Mouse (Mus musculus) liver, postnatal 0 days (tissue): ENCODE measurements at regions not wholly inside any gene's neighbourhood (a gene's known extent, or its start where the extent isn't known, plus 50 kb on each side); places are given as distances from the start of the nearest gene placed in this dataset.

Source experiments
- ATAC-seq: fragments of 200-750 bp; cut with Nextera tagmentation; 2 replicates; pipeline ENCODE4 v1.8.0; 2017; ENCODE audit warnings: mild to moderate bottlenecking, moderate library complexity
- DNase-seq: peaks from one replicate; pipeline ENCODE4 v3.0.0-alpha.2; 2016
- H3K27ac ChIP-seq: fragments of 300-500 bp; sonication (generic); 2 replicates; pipeline ENCODE4 v1.5.1; 2014; ENCODE audit warnings: antibody characterized with exemption, moderate library complexity, mild to moderate bottlenecking, low read depth
- H3K27me3 ChIP-seq: fragments of 300-500 bp; sonication (generic); 2 replicates; pipeline ENCODE4 v1.6.1; 2014; ENCODE audit warnings: low read length, control low read depth, mixed read lengths; ENCODE audit not compliant: insufficient read depth
- H3K36me3 ChIP-seq: fragments of 300-500 bp; sonication (generic); replicated peaks from 2 replicates; pipeline ENCODE4 v1.6.1; 2014; ENCODE audit warnings: mild to moderate bottlenecking, control low read depth, low read length, moderate library complexity, mixed read lengths; ENCODE audit not compliant: insufficient read depth
- H3K4me1 ChIP-seq: fragments of 300-500 bp; sonication (generic); 2 replicates; pipeline ENCODE4 v1.6.1; 2014; ENCODE audit warnings: antibody characterized with exemption, mild to moderate bottlenecking, control low read depth; ENCODE audit not compliant: insufficient read depth
- H3K4me2 ChIP-seq: fragments of 300-500 bp; sonication (generic); 2 replicates; pipeline ENCODE4 v1.6.1; 2014; ENCODE audit warnings: low read depth, mild to moderate bottlenecking, low read length, moderate library complexity, mixed read lengths
- H3K4me3 ChIP-seq: fragments of 300-500 bp; sonication (generic); 2 replicates; pipeline ENCODE4 v1.5.1; 2014; ENCODE audit warnings: low read depth, low read length
- H3K9ac ChIP-seq: fragments of 300-500 bp; sonication (generic); replicated peaks from 2 replicates; pipeline ENCODE4 v1.6.1; 2014; ENCODE audit warnings: mild to moderate bottlenecking, moderate library complexity
- H3K9me3 ChIP-seq: fragments of 300-500 bp; sonication (generic); 2 replicates; pipeline ENCODE4 v1.6.1; 2016; ENCODE audit warnings: mild to moderate bottlenecking, control low read depth, low read length, mixed read lengths
- CTCF ChIP-seq: sonication (generic); IDR thresholded peaks from 2 replicates; pipeline ENCODE4 v1.5.1; 2016; ENCODE audit warnings: antibody characterized with exemption, low read depth
- EP300 ChIP-seq: IDR thresholded peaks from 2 replicates; pipeline ENCODE4 v1.6.1; 2016; ENCODE audit warnings: antibody characterized with exemption, low read depth, mild to moderate bottlenecking
- WGBS: fragments of 180-500 bp; shearing (Covaris S2); extraction: QIAGEN DNeasy Blood & Tissue Kit; methylation state at CpG from one replicate; pipeline ENCODE4 v1.1.7; 2014; ENCODE audit not compliant: insufficient replicate concordance; 5-methylcytosine and 5-hydroxymethylcytosine counted together

DNA sequence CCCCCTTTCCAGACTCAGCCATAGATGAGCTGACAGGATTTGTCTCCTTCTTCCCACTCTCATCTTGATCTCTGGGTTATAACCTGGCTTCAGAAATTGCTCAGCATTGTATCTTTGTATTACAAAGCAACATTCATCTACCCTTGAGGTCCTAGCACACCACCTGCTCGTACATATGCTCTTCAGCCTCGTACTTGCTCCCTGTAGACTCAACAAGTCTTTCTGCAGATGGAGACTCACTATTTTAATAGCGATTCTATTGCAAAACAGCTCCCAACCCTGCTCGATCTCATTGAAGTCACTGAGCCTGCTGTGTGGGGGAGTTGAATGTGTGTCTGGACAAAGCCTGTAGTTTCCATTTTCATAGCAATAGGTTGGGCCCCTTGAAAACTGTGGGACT, 535.2 kb upstream of the Auts2 start:
- Histone ChIP-seq H3K27me3 (no peaks in the 10 kb centered on the region), H3K4me1 (no peaks in the 10 kb centered on the region), H3K4me3 (no peak overlapping the region), H3K4me2 (no peak overlapping the region), H3K36me3 (no peaks in the 10 kb centered on the region), H3K9me3 (no peaks in the 10 kb centered on the region), H3K27ac (no peak overlapping the region), H3K9ac (no peak overlapping the region)
- TF ChIP-seq CTCF (no peak), EP300 (no peak)
- DNase-seq (no peak), ATAC-seq (no peak)
- WGBS: 61% methylated on average over 4 of the region's 4 CpGs

DNA sequence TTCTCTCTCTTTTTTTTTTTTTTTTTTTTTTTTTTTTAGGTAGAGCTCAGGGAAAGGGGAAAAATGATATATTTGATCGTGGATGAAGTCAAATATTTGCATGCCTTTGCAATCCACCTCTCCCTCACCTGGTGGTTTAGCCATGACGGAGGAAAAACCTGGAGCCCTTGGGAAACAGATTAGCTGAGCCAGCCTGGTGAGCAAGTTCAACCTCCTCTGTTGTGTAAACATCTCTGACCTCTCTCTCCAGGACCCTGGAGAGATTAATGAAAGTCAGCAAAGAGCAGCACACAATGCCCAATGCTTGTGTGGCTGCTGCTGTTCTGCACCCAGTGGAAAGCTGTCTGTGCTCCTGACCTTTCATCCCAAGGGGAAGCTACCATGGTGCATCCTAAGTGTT, 530.2 kb upstream of the Auts2 start:
- H3K4me1 ChIP-seq: no peaks in the 10 kb centered on the region
- H3K27ac ChIP-seq: no peak overlapping the region
- H3K9ac ChIP-seq: no peak overlapping the region
- H3K9me3 ChIP-seq: no peaks in the 10 kb centered on the region
- no peak overlapping the region for H3K4me3 ChIP-seq
- 28% methylated on average over 2 of the region's 2 CpGs for WGBS
- TF ChIP-seq EP300 (no peak), CTCF (no peak)
- DNase-seq: no peak
- no peaks in the 10 kb centered on the region for H3K36me3 ChIP-seq
- no peak for ATAC-seq
- no peak overlapping the region for H3K4me2 ChIP-seq
- no peaks in the 10 kb centered on the region for H3K27me3 ChIP-seq

DNA sequence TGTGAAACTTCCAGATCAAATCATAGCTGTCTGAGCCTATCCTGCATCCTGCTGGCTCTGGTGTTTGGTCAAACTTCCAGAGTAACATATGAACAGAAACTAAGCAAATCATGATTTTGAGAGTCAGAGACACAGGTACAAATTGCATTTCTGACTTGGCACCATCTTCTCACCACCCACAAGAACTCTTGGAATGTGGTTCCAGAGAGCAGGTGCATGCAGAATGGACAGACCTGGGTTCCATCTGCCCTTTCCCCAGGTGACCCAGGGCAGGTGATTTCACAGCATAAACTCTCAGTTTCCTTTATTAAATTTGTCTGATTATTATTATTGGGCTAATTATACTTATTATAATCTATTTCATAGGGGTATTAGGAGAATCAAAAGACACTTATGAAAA, 527.0 kb upstream of the Auts2 start:
- Histone ChIP-seq H3K27ac (no peak overlapping the region), H3K36me3 (no peaks in the 10 kb centered on the region), H3K27me3 (no peaks in the 10 kb centered on the region), H3K4me1 (no peaks in the 10 kb centered on the region), H3K4me2 (no peak overlapping the region), H3K9ac (no peak overlapping the region), H3K9me3 (no peaks in the 10 kb centered on the region), H3K4me3 (no peak overlapping the region)
- no peak for ATAC-seq
- TF ChIP-seq EP300 (no peak), CTCF (no peak)
- DNase-seq: no peak

DNA sequence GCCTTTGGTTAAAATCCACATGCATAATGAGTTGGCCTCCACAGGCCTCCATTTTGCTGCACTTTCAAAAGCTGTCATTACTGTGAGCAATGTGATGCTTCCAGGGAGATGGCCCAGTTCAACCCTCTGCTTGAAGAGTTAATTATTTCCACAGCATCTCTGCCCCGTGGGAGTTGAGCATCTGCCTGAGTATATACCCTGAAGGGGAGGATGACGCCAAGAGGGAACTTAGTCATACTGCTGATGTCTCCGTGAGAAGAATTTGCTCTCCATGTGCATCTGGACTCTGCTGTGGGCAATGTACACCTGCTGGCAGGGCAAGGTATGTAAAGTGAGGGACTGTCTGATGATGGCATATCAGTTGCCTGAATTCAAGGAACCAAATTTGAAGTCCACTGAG, 519.3 kb upstream of the Auts2 start:
- H3K4me1 ChIP-seq: no peaks in the 10 kb centered on the region
- 72% methylated on average over 3 of the region's 3 CpGs for WGBS
- H3K27ac ChIP-seq: no peak overlapping the region
- DNase-seq (no peak), ATAC-seq (no peak)
- H3K4me2 ChIP-seq: no peak overlapping the region
- H3K9me3 ChIP-seq: no peaks in the 10 kb centered on the region
- no peak overlapping the region for H3K4me3 ChIP-seq
- H3K27me3 ChIP-seq: no peaks in the 10 kb centered on the region
- no peak for TF ChIP-seq CTCF
- TF ChIP-seq EP300: no peak
- no peaks in the 10 kb centered on the region for H3K36me3 ChIP-seq
- H3K9ac ChIP-seq: no peak overlapping the region

DNA sequence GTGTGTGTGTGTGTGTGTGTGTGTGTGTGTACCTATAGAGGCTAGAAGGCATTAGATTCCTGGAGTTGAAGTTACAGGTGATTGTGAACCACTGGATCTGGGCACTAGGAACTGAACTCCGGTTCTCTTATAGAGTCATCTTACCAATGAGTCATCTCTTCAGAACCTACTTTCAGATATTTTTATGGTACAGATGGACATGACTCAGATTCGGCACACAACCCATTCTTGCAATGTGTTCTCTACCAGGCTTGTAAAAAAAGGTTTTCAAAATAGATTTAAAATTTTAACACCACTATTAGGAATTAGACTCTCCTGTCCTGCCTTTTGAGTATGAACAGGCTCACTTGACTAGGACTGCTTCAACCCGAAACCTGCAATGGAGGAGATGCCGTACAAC, 504.3 kb upstream of the Auts2 start:
- ATAC-seq (no peak), DNase-seq (no peak)
- TF ChIP-seq CTCF (no peak), EP300 (no peak)
- no peaks in the 10 kb centered on the region for H3K27me3 ChIP-seq
- no peaks in the 10 kb centered on the region for H3K9me3 ChIP-seq
- no peak overlapping the region for H3K4me3 ChIP-seq
- no peak overlapping the region for H3K4me2 ChIP-seq
- H3K27ac ChIP-seq: no peak overlapping the region
- no peak overlapping the region for H3K9ac ChIP-seq
- H3K4me1 ChIP-seq: no peaks in the 10 kb centered on the region
- H3K36me3 ChIP-seq: no peaks in the 10 kb centered on the region
- 88% methylated on average over 4 of the region's 4 CpGs for WGBS

DNA sequence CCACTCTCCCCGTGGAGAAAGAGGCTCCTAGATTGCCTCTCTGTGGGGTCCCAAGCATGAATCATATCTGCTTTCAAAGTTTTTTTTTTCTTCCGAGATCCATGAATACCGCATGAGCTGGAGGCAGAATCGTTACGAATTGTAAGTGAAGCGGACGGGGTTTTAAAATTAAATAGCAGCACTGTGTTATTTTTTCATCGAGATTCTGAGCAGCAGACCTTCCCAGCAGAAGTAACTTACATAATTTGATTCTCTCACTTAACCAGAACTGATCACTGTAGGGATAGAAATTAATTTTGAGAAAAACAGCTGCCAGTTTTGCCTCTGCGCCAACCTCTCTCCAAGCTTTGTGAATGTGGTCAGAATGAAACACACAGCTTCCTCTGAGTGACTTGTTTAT, 502.5 kb upstream of the Auts2 start:
- 72% methylated on average over 9 of the region's 9 CpGs for WGBS

DNA sequence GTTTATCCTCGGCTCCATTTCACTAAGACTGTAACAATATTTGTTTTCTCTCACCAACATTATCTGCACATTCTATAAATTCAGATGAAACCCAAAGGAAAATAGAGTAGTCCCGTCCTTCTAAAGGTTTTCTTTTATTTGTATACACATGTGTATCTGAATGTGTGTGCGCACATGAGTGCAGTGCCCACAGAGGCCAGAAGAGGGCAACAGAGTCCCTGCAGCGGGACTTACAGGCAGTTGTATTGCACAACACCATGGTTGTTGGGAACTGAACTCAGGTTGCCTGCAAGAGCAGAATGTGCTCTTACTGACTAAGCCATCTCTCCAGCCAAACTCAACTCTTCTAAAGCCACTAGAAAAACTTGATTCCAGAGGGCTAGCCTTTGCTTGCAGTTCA, 484.4 kb upstream of the Auts2 start:
- H3K9me3 ChIP-seq: peaks cover 7% of the 10 kb centered on the region; the same call in 1 of the 2 replicates
- DNase-seq (no peak), ATAC-seq (no peak)
- H3K4me2 ChIP-seq: no peak overlapping the region
- no peak overlapping the region for H3K4me3 ChIP-seq
- no peak for TF ChIP-seq EP300
- TF ChIP-seq CTCF: peak; percentile 24; the same call in 1 of the 2 replicates
- H3K27me3 ChIP-seq: no peaks in the 10 kb centered on the region
- H3K27ac ChIP-seq: no peak overlapping the region
- no peak overlapping the region for H3K9ac ChIP-seq
- no peaks in the 10 kb centered on the region for H3K4me1 ChIP-seq
- WGBS: 76% methylated on average over 4 of the region's 4 CpGs
- H3K36me3 ChIP-seq: no peaks in the 10 kb centered on the region

More for the DNA sequence above, 502.5 kb upstream of the Auts2 start:
- no peak overlapping the region for H3K27ac ChIP-seq
- H3K36me3 ChIP-seq: no peaks in the 10 kb centered on the region
- no peak overlapping the region for H3K9ac ChIP-seq
- no peaks in the 10 kb centered on the region for H3K4me1 ChIP-seq
- DNase-seq (no peak), ATAC-seq (no peak)
- no peaks in the 10 kb centered on the region for H3K27me3 ChIP-seq
- H3K9me3 ChIP-seq: no peaks in the 10 kb centered on the region
- no peak overlapping the region for H3K4me2 ChIP-seq
- no peak overlapping the region for H3K4me3 ChIP-seq
- TF ChIP-seq EP300: no peak
- TF ChIP-seq CTCF: no peak
